Mouse (Mus musculus): ENCODE measurements around the gene Odf2l. TPM values are rescaled to one million over a fixed set of nuclear protein-coding genes. Genes with fewer than 3 reads are reported as not detected.

The Odf2l gene
- total RNA-seq, 2 experiments from 2014 or later = 11.6 to 12.0 TPM

- DNase-seq = no peak
- intact Hi-C loops (cut with DNase I) = no loop called here
Measured at GRCm38 (mm10) chr3:145195240-145195923, 77.0 kb downstream of the Odf2l start.

- intact Hi-C loops (cut with DNase I) = no loop called here
Measured at GRCm38 (mm10) chr3:145198050-145198449, 79.7 kb downstream of the Odf2l start.

More at GRCm38 (mm10) chr3:145198050-145198449, 79.7 kb downstream of the Odf2l start:
- DNase-seq = no peak

Other genes with a start within 250 kb of the Odf2l start
- gene Clca4b, start 186.1 kb upstream of the Odf2l start, total RNA-seq (2021) = not detected
- gene Clca4a, start 143.5 kb upstream of the Odf2l start, total RNA-seq (2021) = not detected
- not detected for gene Clca1, start 85.8 kb upstream of the Odf2l start, total RNA-seq (2021)
- under 1 TPM in 1 of 2 experiments, not detected in 1; 0.14 TPM for gene Clca2, start 19.1 kb upstream of the Odf2l start, total RNA-seq (2021)
- under 1 TPM; 0.08 to 0.14 TPM for gene Col24a1, start 173.9 kb downstream of the Odf2l start, total RNA-seq (2021)

Data from heart, postnatal 36 days (tissue).